Comparison of ENCODE assay signal across 15 mouse cellular contexts in genomic region chr4:77316644-77317043, GRCm38 (mm10).
DNase-seq lines count a peak whose midpoint lies in the region; ATAC-seq and TF ChIP-seq lines count a peak whose summit lies in the region.
"Had no signal": no experiment of that assay in that cellular context is flagged by ENCODE, and none has a peak within 500 bp of the region (broad histone marks: within the 10 kb centered on the region; RNA-seq: fewer than 3 reads in every experiment).

No protein-coding gene starts in this region.

- no peak overlapping the region for H3K4me2 ChIP-seq in forebrain, embryonic 15.5 days (replicated peaks)
- H3K4me2 ChIP-seq in hindbrain, embryonic 16.5 days (ENCODE audit: low read length): no peak overlapping the region
- H3K4me2 ChIP-seq: neural tube, embryonic 13.5 days had no signal

- H3K27me3 ChIP-seq in forebrain, embryonic 15.5 days: no peaks in the 10 kb centered on the region
- H3K27me3 ChIP-seq in hindbrain, embryonic 16.5 days (replicated peaks; ENCODE audit: control insufficient read depth, insufficient read depth, low read length): no peaks in the 10 kb centered on the region
- H3K27me3 ChIP-seq: neural tube, embryonic 13.5 days had no signal

- H3K9me3 ChIP-seq in forebrain, embryonic 15.5 days: no peaks in the 10 kb centered on the region
- no peaks in the 10 kb centered on the region for H3K9me3 ChIP-seq in hindbrain, embryonic 16.5 days (ENCODE audit: control insufficient read depth, low read length)
- H3K9me3 ChIP-seq: neural tube, embryonic 13.5 days had no signal

- H3K4me3 ChIP-seq in forebrain, embryonic 15.5 days: no peak overlapping the region
- no peak overlapping the region for H3K4me3 ChIP-seq in hindbrain, embryonic 16.5 days (ENCODE audit: low read length)
- H3K4me3 ChIP-seq in layer of hippocampus, adult 2 months: no peak overlapping the region
- H3K4me3 ChIP-seq: neural tube, embryonic 13.5 days had no signal

- peaks cover 13% of the 10 kb centered on the region for H3K4me1 ChIP-seq in forebrain, embryonic 15.5 days
- no peaks in the 10 kb centered on the region for H3K4me1 ChIP-seq in hindbrain, embryonic 16.5 days (ENCODE audit: control insufficient read depth, insufficient read depth, low read depth, low read length)

- intact Hi-C loops in heart, postnatal 25 days (cut with DNase I): no loop called here

- no peaks in the 10 kb centered on the region for H3K36me3 ChIP-seq in forebrain, embryonic 15.5 days
- no peaks in the 10 kb centered on the region for H3K36me3 ChIP-seq in hindbrain, embryonic 16.5 days (ENCODE audit: control insufficient read depth, insufficient read depth, low read length)
- H3K36me3 ChIP-seq: neural tube, embryonic 13.5 days had no signal

- TF ChIP-seq CTCF in brain, embryonic 14.5 days (IDR thresholded peaks at IDR 0.05; ENCODE audit: borderline replicate concordance, extremely low read depth, insufficient read depth, insufficient read length): no peak
- TF ChIP-seq CTCF in layer of hippocampus, adult 2 months (conservative IDR thresholded peaks at IDR 0.05): no peak

- 16% methylated on average over 2 of the region's 2 CpGs for WGBS in forebrain, embryonic 15.5 days
- WGBS in hindbrain, embryonic 16.5 days: 29% methylated on average over 2 of the region's 2 CpGs

- peak; percentile 52 for DNase-seq in Muller cell, postnatal 12 days (ENCODE audit: inconsistent ontology term)
- DNase-seq in brain, embryonic 14.5 days (ENCODE audit: low read depth): peak; percentile 82
- no peak for DNase-seq in layer of hippocampus, adult 2 months (ENCODE audit: low spot score in 2 of 2)
- DNase-seq in layer of hippocampus, postnatal 25 days (ENCODE audit: extremely low spot score in 1 of 2, low spot score in 1 of 2): no peak
- DNase-seq in heart, postnatal 25 days (ENCODE audit: low spot score): no peak
- DNase-seq: cerebellum, postnatal 14 days; heart, adult 18-20 months; kidney, adult 18-20 months; kidney, postnatal 14 days; layer of hippocampus, adult 9-11 months; right cerebral cortex, postnatal 14 days; thymus, postnatal 14 days had no signal

- H3K27ac ChIP-seq in forebrain, embryonic 15.5 days (replicated peaks): no peak overlapping the region
- peak overlapping the region; percentile 12; the same call in 1 of the 2 replicates for H3K27ac ChIP-seq in hindbrain, embryonic 16.5 days (ENCODE audit: low read depth, low read length)
- no peak overlapping the region for H3K27ac ChIP-seq in layer of hippocampus, adult 2 months
- H3K27ac ChIP-seq: neural tube, embryonic 13.5 days had no signal

- no peak overlapping the region for H3K9ac ChIP-seq in forebrain, embryonic 15.5 days (replicated peaks)
- H3K9ac ChIP-seq in hindbrain, embryonic 16.5 days (ENCODE audit: low read depth, low read length): no peak overlapping the region
- H3K9ac ChIP-seq: neural tube, embryonic 13.5 days had no signal

- ATAC-seq in forebrain, embryonic 15.5 days (replicated peaks): peak; percentile 90
- ATAC-seq in hindbrain, embryonic 16.5 days: peak; percentile 82

- TF ChIP-seq POLR2A in brain, embryonic 14.5 days (IDR thresholded peaks at IDR 0.05; ENCODE audit: borderline replicate concordance, extremely low read depth, insufficient read depth, insufficient read length, poor library complexity, severe bottlenecking): no peak

Comparison
In these comparisons a context has a peak if more than half of its experiments do, and no peak if none do; other contexts are left out.
1. DNase-seq: peak in Muller cell, postnatal 12 days (single experiment) and brain, embryonic 14.5 days (single experiment); none in layer of hippocampus, adult 2 months (0 of 2), layer of hippocampus, postnatal 25 days (0 of 2) and heart, postnatal 25 days (single experiment).